Mouse (Mus musculus) hindbrain, embryonic 12.5 days (tissue): ENCODE data around the gene Pdx1. TPM values are rescaled to one million over a fixed set of nuclear protein-coding genes. Genes with fewer than 3 reads are reported as not detected.

Experiments
- ATAC-seq: fragments of 200-750 bp; cut with Nextera tagmentation; 2 replicates; pipeline ENCODE4 v1.8.0; 2017; ENCODE audit warnings: moderate TSS enrichment; ENCODE audit not compliant: low FRiP score
- H3K27ac ChIP-seq: fragments of 300-500 bp; sonication (generic); 2 replicates; pipeline ENCODE4 v1.5.1; 2016; ENCODE audit warnings: mild to moderate bottlenecking
- H3K27me3 ChIP-seq: fragments of 300-500 bp; sonication (generic); 2 replicates; pipeline ENCODE4 v1.6.1; 2016; ENCODE audit warnings: mild to moderate bottlenecking
- H3K36me3 ChIP-seq: fragments of 300-500 bp; sonication (generic); 2 replicates; pipeline ENCODE4 v1.6.1; 2016; ENCODE audit warnings: mild to moderate bottlenecking
- H3K4me1 ChIP-seq: fragments of 300-500 bp; sonication (generic); 2 replicates; pipeline ENCODE4 v1.6.1; 2016
- H3K4me2 ChIP-seq: fragments of 300-500 bp; sonication (generic); replicated peaks from 2 replicates; pipeline ENCODE4 v1.6.1; 2016; ENCODE audit warnings: mild to moderate bottlenecking
- H3K4me3 ChIP-seq: fragments of 300-500 bp; sonication (generic); 2 replicates; pipeline ENCODE4 v1.5.1; 2016; ENCODE audit warnings: mild to moderate bottlenecking
- H3K9ac ChIP-seq: fragments of 300-500 bp; sonication (generic); 2 replicates; pipeline ENCODE4 v1.6.1; 2016; ENCODE audit warnings: mild to moderate bottlenecking, moderate library complexity
- H3K9me3 ChIP-seq: fragments of 300-500 bp; sonication (generic); replicated peaks from 2 replicates; pipeline ENCODE4 v1.6.1; 2016; ENCODE audit warnings: mild to moderate bottlenecking
- WGBS: fragments of 180-500 bp; shearing (Covaris S2); methylation state at CpG from one replicate; pipeline ENCODE4 v1.1.7; 2016; 5-methylcytosine and 5-hydroxymethylcytosine counted together
- polyA plus RNA-seq: library from polyadenylated mRNA; unstranded; fragments of >200 nt; fragmentation: Nextera tagmentation; extraction: Ambion mirVana; gene quantifications from 2 replicates; pipeline ENCODE4 v1.2.1, GENCODE M21; 2016

Pdx1 gene
- polyA plus RNA-seq, 1 experiment from 2014 or later: not detected

GRCm38 (mm10) chr5:147305856-147306637 lies 36.3 kb downstream of the Pdx1 start:
- H3K4me3 ChIP-seq: peak overlapping the region; percentile 0; the same call in 1 of the 2 replicates

DNA sequence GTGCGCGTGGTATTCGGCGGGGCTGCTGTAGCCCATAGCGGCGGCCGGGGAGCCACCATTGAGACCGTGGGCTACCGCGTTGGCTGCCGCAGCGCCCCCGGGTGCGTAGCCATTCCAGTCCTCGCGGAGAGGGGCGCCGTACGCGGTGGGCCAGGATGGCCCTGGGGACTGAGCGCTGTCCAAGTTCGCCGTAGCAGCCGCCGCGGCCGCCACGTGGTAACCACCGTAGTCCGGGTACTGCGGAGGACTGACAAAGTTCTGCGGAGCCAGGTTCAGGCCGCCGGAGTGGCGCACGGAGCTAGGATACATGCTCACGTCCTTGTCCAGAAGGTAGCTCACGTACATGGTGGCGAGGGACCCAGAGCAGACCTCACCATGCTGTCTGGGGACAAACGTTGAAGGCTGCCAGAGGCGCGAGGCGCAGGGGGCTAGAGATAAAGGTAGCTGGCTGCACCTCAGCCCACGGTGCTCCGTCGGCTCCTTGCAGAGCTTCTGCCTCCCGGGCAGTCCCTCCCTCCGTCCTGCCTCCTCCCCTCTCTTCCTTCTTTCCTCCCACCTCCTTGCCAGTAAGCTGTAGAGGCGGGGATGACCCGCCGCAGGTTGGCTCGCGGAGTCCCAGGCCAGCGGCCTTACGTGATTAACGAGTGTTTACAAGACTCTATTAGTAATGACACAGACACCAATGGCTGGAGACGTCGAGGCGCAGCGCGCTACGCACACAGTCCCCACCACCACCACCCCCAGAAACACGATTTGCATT lies 37.1 kb downstream of the Pdx1 start, which contains the start of gene Cdx2:
Gene Cdx2 (minus strand): TSS at position 633 of the 760 bp plus-strand sequence.
- Histone ChIP-seq H3K4me3 (peak within 1 kb of the TSS; percentile 0; the same call in 1 of the 2 replicates), H3K27me3 (peaks cover 100% of the 10 kb centered on the region), H3K4me1 (peaks cover 11% of the 10 kb centered on the region), H3K36me3 (no peaks in the 10 kb centered on the region), H3K9ac (no peak within 1 kb of the TSS), H3K9me3 (no peaks in the 10 kb centered on the region), H3K27ac (no peak within 1 kb of the TSS), H3K4me2 (0 out of 2 replicates have a peak within 1 kb of the TSS, but pooled peaks have one; percentile 6)
- no peak for ATAC-seq
- under 1% methylated on average over 63 of the region's 63 CpGs for WGBS

More at GRCm38 (mm10) chr5:147305856-147306637, 36.3 kb downstream of the Pdx1 start:
- no peak overlapping the region for H3K27ac ChIP-seq
- H3K4me1 ChIP-seq: peaks cover 11% of the 10 kb centered on the region
- ATAC-seq: no peak
- H3K4me2 ChIP-seq: no peak overlapping the region
- H3K27me3 ChIP-seq: peaks cover 100% of the 10 kb centered on the region
- H3K36me3 ChIP-seq: no peaks in the 10 kb centered on the region
- H3K9me3 ChIP-seq: no peaks in the 10 kb centered on the region
- no peak overlapping the region for H3K9ac ChIP-seq
- WGBS: under 1% methylated on average over 57 of the region's 58 CpGs

GRCm38 (mm10) chr5:147307398-147307785 lies 37.6 kb downstream of the Pdx1 start:
- Histone ChIP-seq H3K4me2 (no peak overlapping the region), H3K36me3 (no peaks in the 10 kb centered on the region), H3K4me1 (peaks cover 11% of the 10 kb centered on the region), H3K27ac (no peak overlapping the region), H3K4me3 (no peak overlapping the region), H3K9ac (no peak overlapping the region), H3K9me3 (no peaks in the 10 kb centered on the region), H3K27me3 (peaks cover 100% of the 10 kb centered on the region)
- no peak for ATAC-seq
- WGBS: 2% methylated on average over 12 of the region's 12 CpGs

DNA sequence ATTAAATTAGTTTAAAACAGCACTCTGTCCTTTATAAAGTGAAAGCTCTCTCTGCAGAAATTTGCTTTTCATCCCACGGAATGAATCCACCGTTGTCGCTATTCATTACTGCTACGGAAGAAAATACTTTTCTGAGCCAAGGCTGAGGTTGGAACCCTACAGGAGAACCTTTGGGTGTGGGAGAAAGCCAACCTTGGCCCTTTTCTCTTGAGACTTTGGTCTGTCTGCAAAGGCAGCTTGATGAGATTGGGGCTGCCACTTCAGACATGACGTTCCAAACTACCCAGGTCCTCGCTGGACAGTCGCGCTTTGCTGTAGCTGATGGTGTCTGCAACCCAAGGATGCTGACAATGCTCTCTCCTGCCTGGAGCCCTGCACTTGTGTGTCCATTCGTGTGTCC lies 38.7 kb downstream of the Pdx1 start:
- no peak for ATAC-seq
- Histone ChIP-seq H3K9ac (no peak overlapping the region), H3K9me3 (no peaks in the 10 kb centered on the region), H3K4me1 (peaks cover 11% of the 10 kb centered on the region), H3K27ac (no peak overlapping the region), H3K36me3 (no peaks in the 10 kb centered on the region), H3K4me2 (no peak overlapping the region), H3K27me3 (peaks cover 100% of the 10 kb centered on the region), H3K4me3 (no peak overlapping the region)
- 8% methylated on average over 9 of the region's 9 CpGs for WGBS

DNA sequence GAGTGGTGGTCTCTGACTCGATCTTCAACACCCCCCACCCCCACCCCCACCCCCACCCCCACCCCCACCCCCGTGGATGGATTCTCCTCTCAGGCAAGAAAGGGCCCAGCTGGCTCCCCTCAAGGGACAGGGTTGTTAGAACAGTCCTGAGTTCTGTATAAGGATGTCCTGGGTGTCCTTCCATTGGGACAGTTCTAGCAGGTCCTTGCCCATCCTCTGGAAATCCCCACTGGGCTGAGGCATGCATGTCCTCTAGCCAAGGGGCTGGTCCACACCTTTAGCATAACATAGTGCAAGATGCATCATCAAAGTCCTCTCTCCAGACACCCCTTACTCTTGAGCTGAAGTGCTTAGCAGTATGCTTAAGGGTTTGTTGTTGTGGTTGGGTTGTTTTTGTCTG lies 40.0 kb downstream of the Pdx1 start:
- H3K36me3 ChIP-seq: no peaks in the 10 kb centered on the region
- ATAC-seq: no peak

DNA sequence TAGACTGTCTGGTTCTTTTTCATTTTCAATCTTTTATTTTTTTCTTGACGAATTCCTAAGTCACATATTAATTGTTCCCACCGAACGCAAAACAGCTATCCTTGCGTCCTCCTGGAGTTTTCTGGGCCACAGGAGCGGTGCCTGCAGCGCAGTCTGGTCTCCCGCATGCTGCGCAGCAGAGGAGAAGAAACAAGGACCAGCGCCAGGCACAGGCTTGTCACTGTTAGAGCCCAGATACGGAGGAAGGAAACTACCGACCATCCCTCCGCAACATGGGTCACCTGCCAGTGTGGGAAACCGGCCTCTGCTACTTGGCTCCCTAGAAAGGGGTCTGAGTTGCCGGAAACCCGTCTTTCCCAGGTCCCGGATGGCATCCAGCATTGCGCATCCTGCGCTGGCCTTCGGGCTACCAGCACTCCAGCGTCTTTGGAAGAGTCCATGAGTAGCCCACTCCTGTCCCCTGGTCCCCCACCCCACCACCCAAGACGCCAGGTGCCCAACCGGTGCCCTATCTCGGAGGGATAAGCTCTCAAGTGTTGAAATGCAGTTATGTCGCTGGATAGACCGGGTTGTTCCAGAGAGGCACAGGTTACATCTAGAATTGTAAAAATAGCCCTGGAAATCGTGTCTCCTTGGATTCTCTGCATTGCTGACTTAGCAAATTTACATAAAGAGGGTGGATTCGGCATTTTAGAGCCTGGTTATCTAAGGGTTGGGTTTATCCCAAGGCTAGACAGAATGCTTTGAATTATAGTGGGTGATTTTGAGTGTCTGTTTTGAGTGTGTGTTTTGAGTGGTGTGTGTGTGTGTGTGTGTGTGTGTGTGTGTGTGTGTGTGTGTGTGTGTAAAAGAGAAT lies 43.3 kb downstream of the Pdx1 start:
- no peak overlapping the region for H3K9ac ChIP-seq
- 1% methylated on average over 27 of the region's 27 CpGs for WGBS
- H3K9me3 ChIP-seq: no peaks in the 10 kb centered on the region
- H3K4me1 ChIP-seq: peaks cover 5% of the 10 kb centered on the region; the same call in 1 of the 2 replicates
- H3K27ac ChIP-seq: no peak overlapping the region
- H3K4me3 ChIP-seq: no peak overlapping the region
- H3K27me3 ChIP-seq: peaks cover 100% of the 10 kb centered on the region
- no peak overlapping the region for H3K4me2 ChIP-seq
- H3K36me3 ChIP-seq: no peaks in the 10 kb centered on the region
- no peak for ATAC-seq

More for the DNA sequence above, 40.0 kb downstream of the Pdx1 start:
- WGBS: 0% methylated on average over 2 of the region's 2 CpGs
- peaks cover 100% of the 10 kb centered on the region for H3K27me3 ChIP-seq
- peaks cover 8% of the 10 kb centered on the region for H3K4me1 ChIP-seq
- no peaks in the 10 kb centered on the region for H3K9me3 ChIP-seq
- no peak overlapping the region for H3K27ac ChIP-seq
- H3K4me3 ChIP-seq: no peak overlapping the region
- no peak overlapping the region for H3K4me2 ChIP-seq
- no peak overlapping the region for H3K9ac ChIP-seq

DNA sequence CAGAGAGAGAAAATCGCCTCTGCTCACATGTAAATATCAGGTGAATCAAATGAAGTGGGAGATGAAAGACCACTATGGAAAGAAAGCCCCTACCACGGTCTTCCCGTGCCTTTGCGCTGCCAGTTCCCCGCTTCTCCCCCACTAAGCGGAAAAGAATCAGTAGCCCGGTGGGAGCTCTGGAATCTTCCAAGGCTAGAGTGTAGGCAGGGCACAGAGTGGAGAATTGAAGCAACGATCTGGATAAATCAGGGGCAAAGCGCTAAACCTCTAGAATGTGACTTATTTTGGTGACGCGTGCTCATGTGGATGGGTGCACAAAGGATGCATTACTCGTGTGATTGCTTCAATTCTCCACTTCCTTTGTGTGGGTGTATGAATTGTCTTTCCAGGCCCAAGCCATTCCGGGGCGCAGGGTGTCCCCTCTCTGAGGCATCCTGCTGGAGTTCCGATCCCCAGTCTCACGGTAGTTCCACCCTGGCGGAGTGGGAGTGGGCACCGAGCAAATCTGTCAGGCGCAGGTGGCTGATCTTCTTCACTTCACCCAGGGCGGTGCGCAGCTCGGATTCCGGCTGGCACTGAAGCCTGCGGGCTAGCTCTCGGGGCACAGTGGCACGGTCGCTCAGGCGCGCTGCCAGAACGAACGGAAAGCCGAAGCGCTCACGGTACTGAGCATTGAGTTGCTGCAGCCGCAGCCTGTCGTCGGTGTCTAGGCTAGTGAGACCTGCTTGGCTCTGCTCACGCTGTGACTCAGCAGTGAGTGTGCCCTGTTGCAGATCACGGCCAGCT lies 45.1 kb downstream of the Pdx1 start:
- Histone ChIP-seq H3K4me3 (no peak overlapping the region), H3K9me3 (no peaks in the 10 kb centered on the region), H3K4me1 (peaks cover 5% of the 10 kb centered on the region; the same call in 1 of the 2 replicates), H3K27ac (no peak overlapping the region), H3K36me3 (no peaks in the 10 kb centered on the region), H3K9ac (no peak overlapping the region), H3K27me3 (peaks cover 99% of the 10 kb centered on the region), H3K4me2 (no peak overlapping the region)
- no peak for ATAC-seq
- WGBS: under 1% methylated on average over 39 of the region's 39 CpGs

GRCm38 (mm10) chr5:147315432-147316075 lies 45.8 kb downstream of the Pdx1 start:
- Histone ChIP-seq H3K27ac (no peak overlapping the region), H3K9ac (no peak overlapping the region), H3K36me3 (no peaks in the 10 kb centered on the region), H3K4me3 (no peak overlapping the region), H3K9me3 (no peaks in the 10 kb centered on the region), H3K4me1 (peaks cover 5% of the 10 kb centered on the region; the same call in 1 of the 2 replicates), H3K4me2 (no peak overlapping the region), H3K27me3 (peaks cover 99% of the 10 kb centered on the region)
- ATAC-seq: no peak
- WGBS: under 1% methylated on average over 25 of the region's 25 CpGs

- no peak overlapping the region for H3K27ac ChIP-seq
- H3K4me2 ChIP-seq: no peak overlapping the region
- H3K36me3 ChIP-seq: no peaks in the 10 kb centered on the region
- H3K9ac ChIP-seq: no peak overlapping the region
- peaks cover 99% of the 10 kb centered on the region for H3K27me3 ChIP-seq
- ATAC-seq: no peak
- no peak overlapping the region for H3K4me3 ChIP-seq
- 2% methylated on average over 7 of the region's 7 CpGs for WGBS
- no peaks in the 10 kb centered on the region for H3K9me3 ChIP-seq
- H3K4me1 ChIP-seq: peaks cover 5% of the 10 kb centered on the region; the same call in 1 of the 2 replicates
Measured at GRCm38 (mm10) chr5:147317321-147317720, 47.6 kb downstream of the Pdx1 start.

GRCm38 (mm10) chr5:147317991-147318390 lies 48.2 kb downstream of the Pdx1 start:
- no peak overlapping the region for H3K9ac ChIP-seq
- no peak for ATAC-seq
- H3K4me1 ChIP-seq: peaks cover 5% of the 10 kb centered on the region; the same call in 1 of the 2 replicates
- H3K4me3 ChIP-seq: no peak overlapping the region
- no peaks in the 10 kb centered on the region for H3K9me3 ChIP-seq
- H3K27ac ChIP-seq: no peak overlapping the region
- H3K27me3 ChIP-seq: peaks cover 99% of the 10 kb centered on the region
- no peak overlapping the region for H3K4me2 ChIP-seq
- 21% methylated on average over 7 of the region's 7 CpGs for WGBS
- H3K36me3 ChIP-seq: no peaks in the 10 kb centered on the region

GRCm38 (mm10) chr5:147319653-147320052 lies 49.9 kb downstream of the Pdx1 start:
- no peak overlapping the region for H3K4me3 ChIP-seq
- peak; percentile 39; the same call in 1 of the 2 replicates for ATAC-seq
- no peak overlapping the region for H3K27ac ChIP-seq
- no peak overlapping the region for H3K4me2 ChIP-seq
- H3K36me3 ChIP-seq: no peaks in the 10 kb centered on the region
- peaks cover 5% of the 10 kb centered on the region; the same call in 1 of the 2 replicates for H3K4me1 ChIP-seq
- H3K9me3 ChIP-seq: no peaks in the 10 kb centered on the region
- H3K9ac ChIP-seq: no peak overlapping the region
- H3K27me3 ChIP-seq: peaks cover 87% of the 10 kb centered on the region
